Mouse (Mus musculus): ENCODE data around the gene Omg. TPM values are rescaled to one million over a fixed set of nuclear protein-coding genes. Genes with fewer than 3 reads are reported as not detected.

Gene Omg
- polyA plus RNA-seq, 1 experiment from 2014 or later, result 0.08 TPM

Other genes starting within 250 kb of the Omg start
- gene Wsb1, start 249.4 kb downstream of the Omg start, polyA plus RNA-seq (2015; fragmentation: Nextera tagmentation; extraction: Ambion mirVana), result 121 and 123 TPM in 2 replicates
- not detected in 2 replicates for gene Gm9964, start 207.2 kb downstream of the Omg start, polyA plus RNA-seq (2015; fragmentation: Nextera tagmentation; extraction: Ambion mirVana)
- 3.4 and 3.8 TPM in 2 replicates for gene Nf1, start 164.4 kb downstream of the Omg start, polyA plus RNA-seq (2015; fragmentation: Nextera tagmentation; extraction: Ambion mirVana)
- 1.2 and 2.0 TPM in 2 replicates for gene Evi2b, start 19.7 kb upstream of the Omg start, polyA plus RNA-seq (2015; fragmentation: Nextera tagmentation; extraction: Ambion mirVana)
- 0.45 and 0.83 TPM in 2 replicates for gene Evi2, start 26.5 kb upstream of the Omg start, polyA plus RNA-seq (2015; fragmentation: Nextera tagmentation; extraction: Ambion mirVana)
- 1.8 and 3.5 TPM in 2 replicates for gene Evi2a, start 26.5 kb upstream of the Omg start, polyA plus RNA-seq (2015; fragmentation: Nextera tagmentation; extraction: Ambion mirVana)
- gene Rab11fip4, start 87.1 kb upstream of the Omg start, polyA plus RNA-seq (2015; fragmentation: Nextera tagmentation; extraction: Ambion mirVana), result 1.7 and 2.7 TPM in 2 replicates

All from heart, embryonic 16.5 days (tissue).